Comparison of ENCODE assay signal across 12 mouse cellular contexts in genomic region chr6:137433521-137434137, GRCm38 (mm10).
A peak's percentile ranks its signal among the peaks of the same experiment; 100 is the strongest.
DNase-seq lines count a peak whose midpoint lies in the region; ATAC-seq and TF ChIP-seq lines count a peak whose summit lies in the region.
"Had no signal": no experiment of that assay in that cellular context is flagged by ENCODE, and none has a peak within 500 bp of the region (broad histone marks: within the 10 kb centered on the region; RNA-seq: fewer than 3 reads in every experiment).

No protein-coding gene starts in this region.

- H3K36me3 ChIP-seq in embryonic facial prominence, embryonic 14.5 days (ENCODE audit: control insufficient read depth, insufficient read depth, low read length): no peaks in the 10 kb centered on the region
- peaks cover 10% of the 10 kb centered on the region; the same call in 1 of the 2 replicates for H3K36me3 ChIP-seq in hindbrain, embryonic 15.5 days
- H3K36me3 ChIP-seq in midbrain, embryonic 14.5 days (ENCODE audit: control insufficient read depth, insufficient read depth, low read length): peaks cover 5% of the 10 kb centered on the region; the same call in 1 of the 2 replicates

- no peaks in the 10 kb centered on the region for H3K4me1 ChIP-seq in embryonic facial prominence, embryonic 14.5 days (ENCODE audit: control insufficient read depth, insufficient read depth, low read length)
- peaks cover 13% of the 10 kb centered on the region; the same call in 1 of the 2 replicates for H3K4me1 ChIP-seq in hindbrain, embryonic 15.5 days (replicated peaks)
- peaks cover 14% of the 10 kb centered on the region; the same call in 1 of the 2 replicates for H3K4me1 ChIP-seq in midbrain, embryonic 14.5 days (ENCODE audit: control insufficient read depth, insufficient read depth, low read length)

- H3K4me3 ChIP-seq in embryonic facial prominence, embryonic 14.5 days (ENCODE audit: low read depth, low read length): no peak overlapping the region
- no peak overlapping the region for H3K4me3 ChIP-seq in hindbrain, embryonic 15.5 days
- H3K4me3 ChIP-seq in midbrain, embryonic 14.5 days (replicated peaks; ENCODE audit: low read depth, low read length): no peak overlapping the region

- 38% methylated on average over 14 of the region's 14 CpGs for WGBS in embryonic facial prominence, embryonic 14.5 days
- 47% methylated on average over 14 of the region's 14 CpGs for WGBS in hindbrain, embryonic 15.5 days
- 50% methylated on average over 14 of the region's 14 CpGs for WGBS in midbrain, embryonic 14.5 days

- no peaks in the 10 kb centered on the region for H3K27me3 ChIP-seq in embryonic facial prominence, embryonic 14.5 days (replicated peaks; ENCODE audit: control insufficient read depth, insufficient read depth, low read length)
- no peaks in the 10 kb centered on the region for H3K27me3 ChIP-seq in hindbrain, embryonic 15.5 days
- H3K27me3 ChIP-seq in midbrain, embryonic 14.5 days (ENCODE audit: control insufficient read depth, insufficient read depth, low read length): 0 out of 2 replicates have a peak, but pooled peaks cover 3% of the 10 kb centered on the region

- TF ChIP-seq CTCF in brain, embryonic 14.5 days (IDR thresholded peaks at IDR 0.05; ENCODE audit: borderline replicate concordance, extremely low read depth, insufficient read depth, insufficient read length): no peak

- no peaks in the 10 kb centered on the region for H3K9me3 ChIP-seq in embryonic facial prominence, embryonic 14.5 days (ENCODE audit: control insufficient read depth, low read length)
- H3K9me3 ChIP-seq in hindbrain, embryonic 15.5 days: no peaks in the 10 kb centered on the region
- H3K9me3 ChIP-seq in midbrain, embryonic 14.5 days (ENCODE audit: control insufficient read depth, low read length): no peaks in the 10 kb centered on the region

- H3K9ac ChIP-seq in embryonic facial prominence, embryonic 14.5 days (ENCODE audit: low read depth, low read length): no peak overlapping the region
- H3K9ac ChIP-seq in hindbrain, embryonic 15.5 days: no peak overlapping the region
- no peak overlapping the region for H3K9ac ChIP-seq in midbrain, embryonic 14.5 days (replicated peaks; ENCODE audit: low read length)

- peak overlapping the region; percentile 46 for H3K27ac ChIP-seq in embryonic facial prominence, embryonic 14.5 days (replicated peaks; ENCODE audit: low read depth, low read length)
- H3K27ac ChIP-seq in hindbrain, embryonic 15.5 days (replicated peaks): peak overlapping the region; percentile 51
- no peak overlapping the region for H3K27ac ChIP-seq in midbrain, embryonic 14.5 days (replicated peaks; ENCODE audit: low read depth, low read length)

- TF ChIP-seq POLR2A in brain, embryonic 14.5 days (IDR thresholded peaks at IDR 0.05; ENCODE audit: borderline replicate concordance, extremely low read depth, insufficient read depth, insufficient read length, poor library complexity, severe bottlenecking): no peak

- ATAC-seq in embryonic facial prominence, embryonic 14.5 days (ENCODE audit: low read depth): peak; percentile 87
- peak; percentile 84 for ATAC-seq in hindbrain, embryonic 15.5 days (ENCODE audit: low FRiP score, low read depth)
- no peak for ATAC-seq in midbrain, embryonic 14.5 days (ENCODE audit: low FRiP score, low TSS enrichment)
- no peak for ATAC-seq in erythroblast, adult 5-6 weeks (replicated peaks; ENCODE audit: low FRiP score, poor library complexity, severe bottlenecking)

- peak; percentile 92 for DNase-seq in brain, embryonic 14.5 days (ENCODE audit: low read depth)
- peak; percentile 42 for DNase-seq in embryonic facial prominence, embryonic 14.5 days (ENCODE audit: low spot score)
- peak; percentile 49 for DNase-seq in midbrain, embryonic 14.5 days
- DNase-seq in adrenal gland, postnatal 4 days (ENCODE audit: low spot score in 2 of 2): no peak
- DNase-seq in gastrocnemius, adult 18-20 months (ENCODE audit: low spot score): no peak
- DNase-seq: adrenal gland, postnatal 36 days; cerebellum, postnatal 36 days; right cerebral cortex, postnatal 25 days; thymus, postnatal 25 days had no signal

- H3K4me2 ChIP-seq in embryonic facial prominence, embryonic 14.5 days (ENCODE audit: low read depth, low read length): no peak overlapping the region
- no peak overlapping the region for H3K4me2 ChIP-seq in hindbrain, embryonic 15.5 days
- no peak overlapping the region for H3K4me2 ChIP-seq in midbrain, embryonic 14.5 days (ENCODE audit: low read length)
- H3K4me2 ChIP-seq: heart, embryonic 11.5 days had no signal

Comparison
In these comparisons a context has a peak if more than half of its experiments do, and no peak if none do; other contexts are left out.
1. DNase-seq: peak in brain, embryonic 14.5 days (single experiment), embryonic facial prominence, embryonic 14.5 days (single experiment) and midbrain, embryonic 14.5 days (single experiment); none in adrenal gland, postnatal 4 days (0 of 2) and gastrocnemius, adult 18-20 months (single experiment).
2. ATAC-seq: peak in embryonic facial prominence, embryonic 14.5 days (single experiment) and hindbrain, embryonic 15.5 days (single experiment); none in midbrain, embryonic 14.5 days (single experiment) and erythroblast, adult 5-6 weeks (single experiment).